Mouse (Mus musculus) lung, postnatal 4 days (tissue): ENCODE data around the gene Rnasel.

Experiments used
- DNase-seq, 2 experiments: peaks; one replicate each; pipeline ENCODE4 v3.0.0; 2021

Gene Rnasel

GRCm38 (mm10) chr1:153749211-153749801 lies at the start of gene Rnasel:
Gene Rnasel (plus strand): TSS chr1:153749426.
- DNase-seq, result peak; percentile 76 to 83

- DNase-seq, result no peak
These were observed 48.7 kb upstream of the Rnasel start for GRCm38 (mm10) chr1:153700448-153701063.

- no peak for DNase-seq
These were observed 47.8 kb upstream of the Rnasel start for GRCm38 (mm10) chr1:153701461-153701860.

GRCm38 (mm10) chr1:153702166-153702852 lies 46.9 kb upstream of the Rnasel start:
- DNase-seq, result no peak

- DNase-seq, result no peak
These were observed 46.3 kb upstream of the Rnasel start for GRCm38 (mm10) chr1:153702853-153703410.

GRCm38 (mm10) chr1:153703445-153703991 lies 45.7 kb upstream of the Rnasel start:
- no peak for DNase-seq

GRCm38 (mm10) chr1:153704174-153704573 lies 45.1 kb upstream of the Rnasel start:
- no peak for DNase-seq

GRCm38 (mm10) chr1:153704996-153705395 lies 44.2 kb upstream of the Rnasel start:
- DNase-seq, result no peak

GRCm38 (mm10) chr1:153708626-153709025 lies 40.6 kb upstream of the Rnasel start:
- DNase-seq, result no peak

GRCm38 (mm10) chr1:153709451-153709850 lies 39.8 kb upstream of the Rnasel start:
- no peak for DNase-seq

- no peak for DNase-seq
These were observed 37.5 kb upstream of the Rnasel start for GRCm38 (mm10) chr1:153711544-153712262.

- no peak for DNase-seq
These were observed 36.6 kb upstream of the Rnasel start for GRCm38 (mm10) chr1:153712633-153713032.

- no peak for DNase-seq
These were observed 31.2 kb upstream of the Rnasel start for GRCm38 (mm10) chr1:153717990-153718389.

GRCm38 (mm10) chr1:153720935-153721334 lies 28.3 kb upstream of the Rnasel start:
- DNase-seq, result peak; percentile 49 to 68

GRCm38 (mm10) chr1:153721565-153722310 lies 27.5 kb upstream of the Rnasel start:
- DNase-seq, result peak in 1 of 2 experiments; percentile 59

GRCm38 (mm10) chr1:153723426-153723825 lies 25.8 kb upstream of the Rnasel start:
- DNase-seq, result no peak

- DNase-seq, result no peak
These were observed 22.6 kb upstream of the Rnasel start for GRCm38 (mm10) chr1:153726636-153727035.

- no peak for DNase-seq
These were observed 19.4 kb upstream of the Rnasel start for GRCm38 (mm10) chr1:153729806-153730205.

- DNase-seq, result peak; percentile 40 to 75
These were observed 18.6 kb upstream of the Rnasel start for GRCm38 (mm10) chr1:153730671-153731070.

- no peak for DNase-seq
These were observed 16.0 kb upstream of the Rnasel start for GRCm38 (mm10) chr1:153733181-153733580.

- DNase-seq, result no peak
These were observed 14.4 kb upstream of the Rnasel start for GRCm38 (mm10) chr1:153734866-153735265.

- peak in 1 of 2 experiments; percentile 24 for DNase-seq
These were observed 13.1 kb upstream of the Rnasel start for GRCm38 (mm10) chr1:153736096-153736495.
